Mouse (Mus musculus) liver, embryonic 15.5 days (tissue): ENCODE measurements at regions not wholly inside any gene's neighbourhood (a gene's known extent, or its start where the extent isn't known, plus 50 kb on each side); places are given as distances from the start of the nearest gene placed in this dataset.

Experiments
- ATAC-seq: fragments of 200-750 bp; cut with Nextera tagmentation; 2 replicates; pipeline ENCODE4 v1.8.0; 2017; ENCODE audit warnings: moderate number of reproducible peaks, mild to moderate bottlenecking, moderate library complexity; ENCODE audit not compliant: insufficient read depth
- H3K27ac ChIP-seq: fragments of 300-500 bp; sonication (generic); replicated peaks from 2 replicates; pipeline ENCODE4 v1.5.1; 2015; ENCODE audit warnings: mild to moderate bottlenecking, inconsistent platforms
- H3K27me3 ChIP-seq: fragments of 300-500 bp; sonication (generic); 2 replicates; pipeline ENCODE4 v1.6.1; 2015; ENCODE audit warnings: mild to moderate bottlenecking, inconsistent platforms
- H3K36me3 ChIP-seq: fragments of 300-500 bp; sonication (generic); replicated peaks from 2 replicates; pipeline ENCODE4 v1.6.1; 2015; ENCODE audit warnings: moderate library complexity, mild to moderate bottlenecking, inconsistent platforms
- H3K4me1 ChIP-seq: fragments of 300-500 bp; sonication (generic); replicated peaks from 2 replicates; pipeline ENCODE4 v1.6.1; 2015; ENCODE audit warnings: inconsistent platforms
- H3K4me2 ChIP-seq: fragments of 300-500 bp; sonication (generic); 2 replicates; pipeline ENCODE4 v1.6.1; 2015; ENCODE audit warnings: moderate library complexity, mild to moderate bottlenecking, inconsistent platforms
- H3K4me3 ChIP-seq: fragments of 300-500 bp; sonication (generic); replicated peaks from 2 replicates; pipeline ENCODE4 v1.5.1; 2015; ENCODE audit warnings: mild to moderate bottlenecking, inconsistent platforms
- H3K9ac ChIP-seq: fragments of 300-500 bp; sonication (generic); 2 replicates; pipeline ENCODE4 v1.6.1; 2015; ENCODE audit warnings: moderate library complexity, mild to moderate bottlenecking, inconsistent platforms
- H3K9me3 ChIP-seq: fragments of 300-500 bp; sonication (generic); replicated peaks from 2 replicates; pipeline ENCODE4 v1.6.1; 2016; ENCODE audit warnings: inconsistent platforms
- WGBS: fragments of 180-500 bp; shearing (Covaris S2); methylation state at CpG from one replicate; pipeline ENCODE4 v1.1.7; 2015; ENCODE audit warnings: mixed read lengths; ENCODE audit not compliant: insufficient replicate concordance; 5-methylcytosine and 5-hydroxymethylcytosine counted together

- Histone ChIP-seq H3K27ac (no peak overlapping the region), H3K4me1 (peaks cover 11% of the 10 kb centered on the region), H3K4me2 (no peak overlapping the region), H3K9ac (no peak overlapping the region), H3K9me3 (no peaks in the 10 kb centered on the region), H3K4me3 (no peak overlapping the region), H3K27me3 (peaks cover 15% of the 10 kb centered on the region), H3K36me3 (no peaks in the 10 kb centered on the region)
- 46% methylated on average over 5 of the region's 5 CpGs for WGBS
- no peak for ATAC-seq
Observed at GRCm38 (mm10) chr16:93207217-93207616, 381.3 kb upstream of the Runx1 start.

- ATAC-seq, result no peak
- H3K36me3 ChIP-seq, result no peaks in the 10 kb centered on the region
- 0 out of 2 replicates have a peak, but pooled peaks cover 10% of the 10 kb centered on the region for H3K27me3 ChIP-seq
- no peaks in the 10 kb centered on the region for H3K9me3 ChIP-seq
- H3K9ac ChIP-seq, result no peak overlapping the region
- H3K4me2 ChIP-seq, result no peak overlapping the region
- H3K4me1 ChIP-seq, result peaks cover 9% of the 10 kb centered on the region; the same call in 1 of the 2 replicates
- H3K27ac ChIP-seq, result no peak overlapping the region
- no peak overlapping the region for H3K4me3 ChIP-seq
- 34% methylated on average over 4 of the region's 4 CpGs for WGBS
Observed at GRCm38 (mm10) chr16:93206325-93206724, 380.4 kb upstream of the Runx1 start.

GRCm38 (mm10) chr16:93204601-93205000, 378.7 kb upstream of the Runx1 start:
- Histone ChIP-seq H3K9me3 (no peaks in the 10 kb centered on the region), H3K27me3 (0 out of 2 replicates have a peak, but pooled peaks cover 10% of the 10 kb centered on the region), H3K36me3 (no peaks in the 10 kb centered on the region), H3K4me2 (no peak overlapping the region), H3K27ac (no peak overlapping the region), H3K9ac (no peak overlapping the region), H3K4me3 (no peak overlapping the region), H3K4me1 (peaks cover 9% of the 10 kb centered on the region; the same call in 1 of the 2 replicates)
- no peak for ATAC-seq
- WGBS, result 60% methylated on average over 4 of the region's 4 CpGs

GRCm38 (mm10) chr16:93202591-93202990, 376.6 kb upstream of the Runx1 start:
- H3K9me3 ChIP-seq, result no peaks in the 10 kb centered on the region
- peaks cover 24% of the 10 kb centered on the region for H3K4me1 ChIP-seq
- H3K27me3 ChIP-seq, result 0 out of 2 replicates have a peak, but pooled peaks cover 4% of the 10 kb centered on the region
- H3K4me3 ChIP-seq, result no peak overlapping the region
- no peaks in the 10 kb centered on the region for H3K36me3 ChIP-seq
- ATAC-seq, result no peak
- H3K27ac ChIP-seq, result no peak overlapping the region
- no peak overlapping the region for H3K9ac ChIP-seq
- H3K4me2 ChIP-seq, result no peak overlapping the region

- Histone ChIP-seq H3K9ac (0 out of 2 replicates have a peak overlapping the region, but pooled peaks have one; percentile 23), H3K9me3 (no peaks in the 10 kb centered on the region), H3K36me3 (no peaks in the 10 kb centered on the region), H3K27me3 (no peaks in the 10 kb centered on the region), H3K4me3 (no peak overlapping the region; the same call in 1 of the 2 replicates), H3K4me2 (peak overlapping the region; percentile 51), H3K4me1 (peaks cover 42% of the 10 kb centered on the region), H3K27ac (peak overlapping the region; percentile 83)
- 15% methylated on average over 8 of the region's 8 CpGs for WGBS
- ATAC-seq, result peak; percentile 100
Observed at GRCm38 (mm10) chr16:93197300-93197699, 371.4 kb upstream of the Runx1 start.

GRCm38 (mm10) chr16:93193921-93194481, 368.1 kb upstream of the Runx1 start:
- Histone ChIP-seq H3K9me3 (no peaks in the 10 kb centered on the region), H3K4me2 (no peak overlapping the region), H3K9ac (no peak overlapping the region), H3K4me1 (peaks cover 50% of the 10 kb centered on the region), H3K27me3 (peaks cover 9% of the 10 kb centered on the region; the same call in 1 of the 2 replicates), H3K36me3 (no peaks in the 10 kb centered on the region), H3K27ac (0 out of 2 replicates have a peak overlapping the region, but pooled peaks have one; percentile 39), H3K4me3 (no peak overlapping the region)
- ATAC-seq, result no peak
- WGBS, result 48% methylated on average over 7 of the region's 7 CpGs

GRCm38 (mm10) chr16:93193263-93193662, 367.3 kb upstream of the Runx1 start:
- peaks cover 42% of the 10 kb centered on the region for H3K4me1 ChIP-seq
- H3K9me3 ChIP-seq, result no peaks in the 10 kb centered on the region
- no peak overlapping the region for H3K9ac ChIP-seq
- H3K4me3 ChIP-seq, result no peak overlapping the region
- H3K27me3 ChIP-seq, result peaks cover 9% of the 10 kb centered on the region; the same call in 1 of the 2 replicates
- ATAC-seq, result no peak
- H3K27ac ChIP-seq, result no peak overlapping the region
- no peak overlapping the region for H3K4me2 ChIP-seq
- 68% methylated on average over 6 of the region's 6 CpGs for WGBS
- no peaks in the 10 kb centered on the region for H3K36me3 ChIP-seq

- H3K9ac ChIP-seq, result no peak overlapping the region
- peaks cover 9% of the 10 kb centered on the region; the same call in 1 of the 2 replicates for H3K27me3 ChIP-seq
- H3K4me2 ChIP-seq, result no peak overlapping the region
- no peak overlapping the region for H3K4me3 ChIP-seq
- no peak for ATAC-seq
- WGBS, result 46% methylated on average over 9 of the region's 9 CpGs
- no peaks in the 10 kb centered on the region for H3K9me3 ChIP-seq
- H3K4me1 ChIP-seq, result peaks cover 37% of the 10 kb centered on the region
- H3K36me3 ChIP-seq, result no peaks in the 10 kb centered on the region
- H3K27ac ChIP-seq, result no peak overlapping the region
Observed at GRCm38 (mm10) chr16:93192651-93193173, 366.8 kb upstream of the Runx1 start.

GRCm38 (mm10) chr16:93191174-93191573, 365.2 kb upstream of the Runx1 start:
- no peak overlapping the region for H3K4me2 ChIP-seq
- no peak overlapping the region for H3K4me3 ChIP-seq
- H3K4me1 ChIP-seq, result peaks cover 24% of the 10 kb centered on the region; the same call in 1 of the 2 replicates
- no peaks in the 10 kb centered on the region for H3K9me3 ChIP-seq
- H3K9ac ChIP-seq, result no peak overlapping the region
- H3K27me3 ChIP-seq, result peaks cover 9% of the 10 kb centered on the region; the same call in 1 of the 2 replicates
- 0 out of 2 replicates have a peak overlapping the region, but pooled peaks have one; percentile 16 for H3K27ac ChIP-seq
- 44% methylated on average over 5 of the region's 5 CpGs for WGBS
- ATAC-seq, result no peak
- no peaks in the 10 kb centered on the region for H3K36me3 ChIP-seq

GRCm38 (mm10) chr16:93190301-93190700, 364.4 kb upstream of the Runx1 start:
- H3K27me3 ChIP-seq, result peaks cover 9% of the 10 kb centered on the region; the same call in 1 of the 2 replicates
- no peak for ATAC-seq
- no peak overlapping the region for H3K4me2 ChIP-seq
- peaks cover 22% of the 10 kb centered on the region; the same call in 1 of the 2 replicates for H3K4me1 ChIP-seq
- WGBS, result 75% methylated on average over 3 of the region's 3 CpGs
- H3K9me3 ChIP-seq, result no peaks in the 10 kb centered on the region
- H3K36me3 ChIP-seq, result no peaks in the 10 kb centered on the region
- no peak overlapping the region for H3K27ac ChIP-seq
- no peak overlapping the region for H3K9ac ChIP-seq
- H3K4me3 ChIP-seq, result no peak overlapping the region

GRCm38 (mm10) chr16:93189875-93190274, 363.9 kb upstream of the Runx1 start:
- Histone ChIP-seq H3K9ac (no peak overlapping the region), H3K4me3 (no peak overlapping the region), H3K27ac (no peak overlapping the region), H3K27me3 (peaks cover 9% of the 10 kb centered on the region; the same call in 1 of the 2 replicates), H3K9me3 (no peaks in the 10 kb centered on the region), H3K4me1 (peaks cover 22% of the 10 kb centered on the region; the same call in 1 of the 2 replicates), H3K36me3 (no peaks in the 10 kb centered on the region), H3K4me2 (no peak overlapping the region)
- ATAC-seq, result no peak
- WGBS, result 53% methylated on average over 3 of the region's 3 CpGs
